Mouse (Mus musculus): ENCODE results near the gene Emd. TPM values are rescaled to one million over a fixed set of nuclear protein-coding genes. Genes with fewer than 3 reads are reported as not detected.
A peak's percentile ranks its signal among the peaks of the same experiment; 100 is the strongest.
"Not testable (repeated sequence)": the region's sequence is repeated elsewhere in the genome, so short reads cannot be mapped to it uniquely, and the experiment has no call there.

Gene Emd
- total RNA-seq (2017): 90.2 and 104 TPM in 2 replicates

DNA sequence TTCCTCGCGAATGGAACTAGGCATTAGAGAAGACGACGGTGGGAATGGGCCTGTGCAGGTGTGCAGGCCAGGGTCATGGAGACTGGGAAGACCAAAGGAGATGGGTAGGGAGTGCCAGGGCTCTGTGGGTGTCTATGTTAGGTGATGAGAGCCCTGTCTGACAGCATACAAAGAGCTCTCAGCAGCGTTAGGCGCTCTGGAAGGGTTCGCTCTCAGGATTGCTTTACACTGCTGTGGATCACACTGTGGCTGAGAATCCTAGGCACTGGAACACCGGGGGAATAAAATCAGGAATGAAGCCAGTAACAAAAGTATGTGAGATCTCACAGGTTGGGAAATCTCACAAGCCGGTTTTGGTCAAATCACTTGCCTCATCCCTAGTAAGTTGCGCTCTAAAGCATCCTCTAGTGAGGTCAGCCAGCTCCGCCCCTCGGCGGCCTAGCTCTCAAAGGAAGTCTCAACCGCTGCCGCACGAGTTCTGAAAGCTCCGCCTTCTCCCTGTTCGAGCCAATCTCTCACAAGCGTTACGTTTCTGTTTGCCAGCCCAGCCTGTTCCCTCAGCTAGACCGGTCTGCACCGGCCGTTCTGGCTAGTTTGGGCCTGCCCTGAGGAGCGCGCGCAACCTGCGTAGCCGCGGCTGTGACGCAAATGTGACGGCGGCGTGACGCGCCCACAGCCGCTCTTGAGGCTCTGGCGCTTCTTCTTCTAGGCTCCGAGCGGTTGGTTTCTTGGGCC is at the start of gene Emd:
Gene Emd (plus strand): TSS at position 535 of the 735 bp plus-strand sequence.
- peak; percentile 94 for ATAC-seq (replicated peaks; ENCODE audit: low read depth, poor library complexity, severe bottlenecking)

- no peak for ATAC-seq (replicated peaks; ENCODE audit: low read depth, poor library complexity, severe bottlenecking)
These were observed 36.0 kb upstream of the Emd start for GRCm38 (mm10) chrX:74218496-74218895.

- no peak for ATAC-seq (replicated peaks; ENCODE audit: low read depth, poor library complexity, severe bottlenecking)
These were observed 35.0 kb upstream of the Emd start for GRCm38 (mm10) chrX:74219449-74219848.

GRCm38 (mm10) chrX:74220099-74220498 is 34.4 kb upstream of the Emd start:
- not testable (repeated sequence) for ATAC-seq (replicated peaks; ENCODE audit: low read depth, poor library complexity, severe bottlenecking)

GRCm38 (mm10) chrX:74230038-74230437 is 24.4 kb upstream of the Emd start:
- no peak for ATAC-seq (replicated peaks; ENCODE audit: low read depth, poor library complexity, severe bottlenecking)

DNA sequence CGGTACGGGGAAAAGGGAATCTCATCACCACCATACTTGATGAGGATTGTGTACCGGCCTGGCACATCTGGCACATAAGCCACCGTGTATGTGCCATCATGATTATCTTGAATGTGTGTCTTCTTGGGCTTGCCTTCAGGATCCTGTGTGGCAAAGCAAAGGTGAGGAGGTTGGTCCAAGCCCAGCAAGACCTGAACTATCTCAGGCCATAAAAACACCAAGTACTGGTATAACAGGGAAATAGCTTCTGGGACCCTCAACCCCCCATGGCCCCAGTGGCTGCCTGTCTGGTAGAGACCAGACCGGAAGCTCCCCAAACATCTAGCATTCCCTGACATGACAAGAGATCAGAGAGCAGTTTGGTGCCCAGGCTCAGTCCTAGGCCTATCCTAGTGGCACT is 21.3 kb upstream of the Emd start:
- ATAC-seq (replicated peaks; ENCODE audit: low read depth, poor library complexity, severe bottlenecking): no peak

DNA sequence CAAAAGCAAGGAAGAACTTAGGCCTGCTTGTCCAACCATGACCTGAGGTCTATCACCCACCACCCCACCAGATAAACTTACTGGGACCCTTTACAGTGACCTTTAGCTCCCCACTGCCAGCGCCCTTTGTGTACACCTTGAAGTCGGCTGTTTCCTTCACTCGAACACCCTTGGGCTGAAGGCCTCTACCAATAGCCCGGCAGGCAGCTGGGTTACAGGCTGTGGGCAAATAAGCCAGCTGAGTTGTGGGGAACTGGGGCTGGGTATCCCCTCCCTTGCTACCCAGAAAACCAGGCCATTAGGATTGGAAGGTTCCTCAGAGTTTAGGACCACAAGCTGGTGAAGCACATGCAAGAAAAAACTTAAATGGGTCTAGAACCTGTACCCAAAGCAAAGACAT is 14.2 kb upstream of the Emd start:
- no peak for ATAC-seq (replicated peaks; ENCODE audit: low read depth, poor library complexity, severe bottlenecking)

- ATAC-seq (replicated peaks; ENCODE audit: low read depth, poor library complexity, severe bottlenecking): no peak; the same call in 1 of the 2 replicates
These were observed 11.1 kb upstream of the Emd start for GRCm38 (mm10) chrX:74243396-74243795.

GRCm38 (mm10) chrX:74243807-74244206 is 10.7 kb upstream of the Emd start:
- peak; percentile 63 for ATAC-seq (replicated peaks; ENCODE audit: low read depth, poor library complexity, severe bottlenecking)

- peak; percentile 26 for ATAC-seq (replicated peaks; ENCODE audit: low read depth, poor library complexity, severe bottlenecking)
These were observed 9.8 kb upstream of the Emd start for GRCm38 (mm10) chrX:74244614-74245083.

- no peak for ATAC-seq (replicated peaks; ENCODE audit: low read depth, poor library complexity, severe bottlenecking)
These were observed 9.4 kb upstream of the Emd start for GRCm38 (mm10) chrX:74245107-74245506.

DNA sequence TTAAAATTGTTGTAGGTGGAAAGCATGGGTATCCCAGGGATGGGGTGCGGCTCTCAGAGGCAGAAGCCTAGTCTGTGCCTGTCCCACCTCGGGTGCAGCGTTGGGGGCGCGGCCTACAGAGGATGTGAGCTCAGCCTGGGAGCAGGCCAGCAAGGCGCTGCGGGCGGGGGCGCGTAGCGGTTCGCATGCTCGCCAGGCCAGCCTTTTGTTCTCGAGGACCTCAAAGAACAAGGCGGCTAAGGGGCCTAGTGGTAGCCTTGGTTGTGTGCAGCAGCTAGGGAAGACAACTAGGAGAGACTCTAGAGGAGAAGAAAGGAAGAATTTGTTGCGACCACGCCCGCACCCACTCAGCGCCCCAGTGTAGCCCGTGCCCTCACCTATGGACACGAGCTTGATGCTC is 8.8 kb upstream of the Emd start:
- ATAC-seq (replicated peaks; ENCODE audit: low read depth, poor library complexity, severe bottlenecking): peak; percentile 35

GRCm38 (mm10) chrX:74246213-74246681 is 8.2 kb upstream of the Emd start:
- peak; percentile 63 for ATAC-seq (replicated peaks; ENCODE audit: low read depth, poor library complexity, severe bottlenecking)

GRCm38 (mm10) chrX:74246693-74247092 is 7.8 kb upstream of the Emd start:
- no peak for ATAC-seq (replicated peaks; ENCODE audit: low read depth, poor library complexity, severe bottlenecking)

DNA sequence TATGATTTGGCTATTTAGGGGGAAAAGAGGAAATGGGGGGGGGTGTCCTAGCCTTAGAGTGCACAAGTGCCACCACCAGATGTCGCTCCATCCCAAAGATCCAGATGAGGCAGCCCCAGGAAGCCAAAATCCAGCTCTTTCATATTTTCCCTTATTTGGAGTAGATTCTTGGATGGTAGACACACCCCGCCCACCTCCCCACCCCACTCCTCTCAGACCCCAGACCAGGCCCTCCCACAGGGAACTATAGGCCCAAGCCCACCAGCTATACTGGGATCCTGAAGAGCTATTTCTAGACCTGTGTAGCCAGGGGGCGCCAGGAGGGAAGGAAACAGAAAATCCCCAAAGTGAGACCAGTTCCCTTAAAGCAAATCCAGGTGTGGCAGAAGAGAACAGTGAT is 5.8 kb upstream of the Emd start:
- no peak for ATAC-seq (replicated peaks; ENCODE audit: low read depth, poor library complexity, severe bottlenecking)

DNA sequence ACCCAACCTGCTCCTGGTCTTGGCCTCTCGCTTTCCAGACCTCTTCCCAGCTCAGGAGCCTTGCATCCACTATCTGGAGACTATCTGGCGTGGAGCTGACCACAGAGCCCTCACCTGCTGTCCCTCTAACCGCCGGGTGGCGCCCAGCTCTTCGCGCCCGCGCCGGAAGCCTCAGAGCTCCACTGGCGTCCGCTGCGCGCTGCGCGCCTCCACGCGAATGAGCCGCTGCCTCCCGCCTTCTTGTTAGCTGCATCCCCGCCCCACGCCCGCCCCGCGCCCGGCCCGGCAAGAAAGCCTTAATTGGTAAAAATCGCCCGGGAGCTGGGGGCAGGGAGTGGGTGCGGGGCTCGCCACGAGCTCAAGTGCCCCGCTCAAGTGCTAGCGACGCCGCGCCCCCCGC is 4.9 kb upstream of the Emd start, which contains the start of gene Flna:
Gene Flna (minus strand): TSS at position 206 of the 400 bp plus-strand sequence.
- no peak for ATAC-seq (replicated peaks; ENCODE audit: low read depth, poor library complexity, severe bottlenecking)

DNA sequence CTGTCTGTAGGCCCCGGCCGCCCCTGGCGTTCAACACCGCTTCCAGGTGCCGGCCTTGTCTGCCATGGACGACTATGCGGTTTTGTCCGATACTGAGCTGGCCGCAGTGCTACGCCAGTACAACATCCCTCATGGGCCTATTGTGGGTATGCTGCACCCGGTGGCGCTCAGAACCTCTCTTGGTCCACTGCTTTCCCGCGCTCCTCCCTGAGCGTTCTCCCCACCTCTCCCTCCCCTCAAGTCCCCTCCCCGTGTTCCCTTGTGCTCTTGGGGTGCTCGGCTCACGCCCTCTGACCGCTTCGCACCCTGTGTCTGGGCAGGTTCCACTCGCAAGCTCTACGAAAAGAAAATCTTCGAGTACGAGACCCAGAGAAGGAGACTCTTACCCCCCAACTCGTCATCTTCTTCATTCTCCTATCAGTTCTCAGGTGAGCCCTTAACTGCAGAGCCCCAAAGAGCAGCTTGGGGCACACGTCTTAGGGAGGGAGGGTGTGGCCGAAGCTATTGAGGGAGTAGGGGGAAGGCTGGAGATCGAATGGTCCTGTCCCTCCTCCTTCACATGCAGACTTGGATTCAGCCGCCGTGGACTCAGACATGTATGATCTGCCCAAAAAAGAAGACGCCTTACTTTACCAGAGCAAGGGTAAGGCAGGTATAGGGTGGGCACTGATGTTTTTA is 540 bp downstream of the Emd start:
- no peak for ATAC-seq (replicated peaks; ENCODE audit: low read depth, poor library complexity, severe bottlenecking)

- 0 out of 2 replicates have a peak, but pooled peaks have one; percentile 15 for ATAC-seq (replicated peaks; ENCODE audit: low read depth, poor library complexity, severe bottlenecking)
These were observed 3.3 kb downstream of the Emd start for GRCm38 (mm10) chrX:74257746-74258145.

- ATAC-seq (replicated peaks; ENCODE audit: low read depth, poor library complexity, severe bottlenecking): peak; percentile 13
These were observed 15.2 kb downstream of the Emd start for GRCm38 (mm10) chrX:74269736-74270061.

GRCm38 (mm10) chrX:74270062-74270901 is 15.8 kb downstream of the Emd start, which contains the start of gene Rpl10:
Gene Rpl10 (plus strand): TSS chrX:74270812.
- peak; percentile 79 for ATAC-seq (replicated peaks; ENCODE audit: low read depth, poor library complexity, severe bottlenecking)

All from common myeloid progenitor, adult 5-6 weeks (primary cell).